Mouse (Mus musculus): ENCODE measurements around the gene Lap3. TPM values are rescaled to one million over a fixed set of nuclear protein-coding genes. Genes with fewer than 3 reads are reported as not detected.

The Lap3 gene
- total RNA-seq (2021) = 10 to 100 TPM; 58.7 to 63.4 TPM

- DNase-seq = peak; percentile 98
Observed at GRCm38 (mm10) chr5:45493191-45494092, at the start of gene Lap3. TSS of gene Lap3 (plus strand) at chr5:45493374.

- DNase-seq = no peak
Observed at GRCm38 (mm10) chr5:45444130-45444832, 48.9 kb upstream of the Lap3 start.

- DNase-seq = no peak
Observed at GRCm38 (mm10) chr5:45448676-45449075, 44.5 kb upstream of the Lap3 start.

GRCm38 (mm10) chr5:45449206-45449605 is 44.0 kb upstream of the Lap3 start:
- no peak for DNase-seq

- peak; percentile 86 to 91 for DNase-seq
Observed at GRCm38 (mm10) chr5:45449831-45450716, 43.1 kb upstream of the Lap3 start, which contains the start of gene Qdpr. TSS of gene Qdpr (minus strand) at chr5:45450236.

GRCm38 (mm10) chr5:45453451-45453850 is 39.7 kb upstream of the Lap3 start, which contains the start of gene Clrn2:
TSS of gene Clrn2 (plus strand) at chr5:45453751.
- no peak for DNase-seq

- no peak for DNase-seq
Observed at GRCm38 (mm10) chr5:45454456-45454855, 38.7 kb upstream of the Lap3 start.

GRCm38 (mm10) chr5:45472880-45473450 is 20.2 kb upstream of the Lap3 start:
- no peak for DNase-seq

GRCm38 (mm10) chr5:45473521-45473920 is 19.7 kb upstream of the Lap3 start:
- DNase-seq = no peak

- DNase-seq = no peak
Observed at GRCm38 (mm10) chr5:45474215-45474614, 19.0 kb upstream of the Lap3 start.

- DNase-seq = no peak
Observed at GRCm38 (mm10) chr5:45474758-45475157, 18.4 kb upstream of the Lap3 start.

- no peak for DNase-seq
Observed at GRCm38 (mm10) chr5:45475771-45476170, 17.4 kb upstream of the Lap3 start.

- no peak for DNase-seq
Observed at GRCm38 (mm10) chr5:45476288-45476687, 16.9 kb upstream of the Lap3 start.

- no peak for DNase-seq
Observed at GRCm38 (mm10) chr5:45477601-45478000, 15.6 kb upstream of the Lap3 start.

- DNase-seq = no peak
Observed at GRCm38 (mm10) chr5:45480066-45480465, 13.1 kb upstream of the Lap3 start.

GRCm38 (mm10) chr5:45481125-45481524 is 12.0 kb upstream of the Lap3 start:
- DNase-seq = no peak

GRCm38 (mm10) chr5:45482607-45483006 is 10.6 kb upstream of the Lap3 start:
- no peak for DNase-seq

- no peak for DNase-seq
Observed at GRCm38 (mm10) chr5:45483654-45484053, 9.5 kb upstream of the Lap3 start.

GRCm38 (mm10) chr5:45491776-45492175 is 1.4 kb upstream of the Lap3 start:
- DNase-seq = no peak

GRCm38 (mm10) chr5:45494093-45494755 is 1.1 kb downstream of the Lap3 start:
- DNase-seq = no peak

GRCm38 (mm10) chr5:45495429-45495975 is 2.3 kb downstream of the Lap3 start:
- no peak for DNase-seq
